Mouse (Mus musculus) cerebral cortex, adult 2 months (tissue): ENCODE results near the gene Glipr1.

ENCODE experiments used
- WGBS: fragments of 180-500 bp; shearing (Covaris S2); methylation state at CpG from one replicate; pipeline ENCODE4 v1.1.7; 2018; 5-methylcytosine and 5-hydroxymethylcytosine counted together

The Glipr1 gene

DNA sequence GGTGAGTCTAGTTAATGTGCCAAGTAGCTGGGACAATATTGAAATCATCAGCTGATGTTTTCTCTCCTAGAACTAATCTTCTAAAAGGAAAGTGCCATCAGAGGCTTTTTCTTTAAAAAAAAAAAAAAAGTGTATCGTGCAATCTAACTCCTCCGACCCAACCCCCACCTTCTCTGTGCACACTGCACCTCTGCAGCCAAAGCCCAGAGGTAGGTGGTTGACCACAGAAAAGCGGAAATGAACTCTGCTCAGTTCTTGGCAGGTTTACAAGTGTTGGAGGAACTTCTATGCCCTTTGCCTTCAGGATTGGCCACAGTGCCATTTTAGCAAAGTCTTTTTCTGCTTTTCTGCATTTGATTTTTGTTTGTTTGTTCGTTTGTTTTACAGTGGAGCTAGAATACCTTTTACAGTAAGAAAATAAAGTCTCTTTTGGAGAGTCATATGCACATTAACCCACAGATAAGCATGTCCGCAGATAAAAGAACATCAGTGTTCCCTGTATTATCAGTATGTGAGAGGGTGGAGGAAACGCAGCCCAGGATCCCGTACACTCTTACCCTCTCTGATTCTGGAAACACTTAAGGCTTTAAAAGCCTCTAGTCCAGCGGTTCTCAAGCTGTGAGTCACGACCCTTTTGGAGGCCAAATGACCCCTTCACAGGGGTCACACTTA is at the start of gene Glipr1:
Gene Glipr1 (minus strand): TSS at position 88 of the 672 bp plus-strand sequence.
- 71% methylated on average over 9 of the region's 9 CpGs for WGBS

DNA sequence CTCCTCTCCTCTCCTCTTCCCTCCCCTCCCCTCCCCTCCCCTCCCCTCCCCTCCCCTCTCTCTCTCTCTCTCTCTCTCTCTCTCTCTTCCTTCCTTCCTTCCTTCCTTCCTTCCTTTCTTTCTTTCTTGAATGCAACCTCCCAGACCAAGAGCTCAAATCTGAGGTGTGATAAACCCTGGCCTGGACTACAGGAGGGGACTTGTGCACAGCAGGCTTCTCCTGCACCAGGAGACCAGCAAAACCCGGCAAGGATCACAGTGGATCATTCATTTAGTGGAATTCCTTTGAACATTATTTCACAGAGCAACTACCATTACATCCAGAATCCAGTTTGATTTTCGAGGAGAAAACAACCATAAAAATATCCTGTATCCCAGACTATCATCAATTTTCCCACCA is 49.5 kb upstream of the Glipr1 start:
- WGBS: 70% methylated on average over 2 of the region's 2 CpGs

DNA sequence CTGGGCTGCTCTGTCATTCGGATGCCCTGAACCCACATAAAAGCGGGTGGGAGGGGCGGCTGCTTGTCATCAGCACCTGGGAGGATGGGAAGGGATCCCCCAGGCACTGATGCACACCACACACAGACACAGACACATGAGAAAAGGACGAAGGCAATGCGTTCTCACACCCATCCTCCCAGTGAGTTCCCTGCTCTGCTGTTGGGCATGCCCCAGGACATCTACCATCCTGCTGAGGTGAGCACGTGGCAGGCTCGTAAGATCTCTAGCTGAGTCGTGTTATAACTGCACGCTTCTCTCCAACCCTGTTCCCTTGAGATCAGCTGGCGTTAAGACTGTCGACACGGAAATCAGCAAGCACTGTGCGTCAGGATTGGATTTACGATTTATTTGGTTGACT is 41.9 kb upstream of the Glipr1 start:
- WGBS: 60% methylated on average over 14 of the region's 14 CpGs

DNA sequence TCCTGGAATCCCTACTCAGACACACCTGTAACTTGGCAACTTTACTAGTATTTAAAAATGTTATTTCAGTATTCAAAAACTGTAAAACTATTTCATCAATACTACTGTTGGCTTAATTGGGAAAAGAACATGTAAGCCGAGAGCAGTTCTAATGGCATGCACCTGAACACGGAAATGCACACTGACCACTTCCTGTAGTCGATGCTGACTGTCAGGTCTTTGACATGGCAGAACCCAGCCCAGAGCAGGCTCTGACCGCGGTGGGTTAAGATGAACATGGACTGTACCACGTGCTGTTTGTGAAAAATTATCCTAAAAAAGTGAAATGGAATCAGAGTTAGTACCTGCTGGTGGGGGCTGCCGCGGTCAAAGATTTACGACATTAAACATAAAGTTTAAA is 41.1 kb upstream of the Glipr1 start:
- WGBS: 86% methylated on average over 9 of the region's 9 CpGs

DNA sequence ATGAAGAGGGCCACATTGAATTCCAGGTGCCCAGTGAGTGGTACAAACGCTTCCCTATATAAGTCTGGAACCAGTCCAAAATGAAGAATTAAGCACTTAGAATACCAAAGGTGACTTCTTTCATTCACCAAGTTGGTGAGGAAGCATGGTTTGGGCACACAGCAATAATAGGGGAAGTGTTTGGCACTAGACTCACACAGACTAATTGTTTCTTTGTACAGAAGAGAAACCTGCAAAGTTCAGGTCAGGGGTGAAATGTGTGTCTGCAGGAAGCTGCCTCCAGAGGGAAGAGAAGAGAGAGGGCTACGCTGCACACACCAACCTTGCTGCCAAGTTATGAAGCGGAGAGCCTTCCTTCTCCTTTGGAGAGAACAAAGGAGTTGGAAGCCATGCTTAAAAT is 26.3 kb upstream of the Glipr1 start:
- 73% methylated on average over 3 of the region's 3 CpGs for WGBS

DNA sequence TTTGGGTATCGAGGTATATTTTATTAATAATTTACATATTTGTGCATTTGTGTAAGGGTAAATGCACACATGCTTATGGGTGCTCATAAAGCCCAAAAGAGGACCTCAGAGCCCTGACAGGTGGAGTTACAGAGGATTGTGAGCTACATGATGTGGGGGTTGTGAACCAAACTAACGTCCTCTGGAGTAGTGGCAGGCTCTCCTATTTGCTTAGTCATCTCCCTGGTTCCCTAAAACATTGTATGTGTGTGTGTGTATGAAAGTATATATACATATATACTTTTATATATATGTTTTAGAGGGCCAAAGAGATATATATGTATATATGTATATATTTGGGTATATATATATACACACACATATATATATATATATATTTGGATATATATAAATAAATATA is 21.2 kb upstream of the Glipr1 start:
- 74% methylated on average over 2 of the region's 2 CpGs for WGBS

DNA sequence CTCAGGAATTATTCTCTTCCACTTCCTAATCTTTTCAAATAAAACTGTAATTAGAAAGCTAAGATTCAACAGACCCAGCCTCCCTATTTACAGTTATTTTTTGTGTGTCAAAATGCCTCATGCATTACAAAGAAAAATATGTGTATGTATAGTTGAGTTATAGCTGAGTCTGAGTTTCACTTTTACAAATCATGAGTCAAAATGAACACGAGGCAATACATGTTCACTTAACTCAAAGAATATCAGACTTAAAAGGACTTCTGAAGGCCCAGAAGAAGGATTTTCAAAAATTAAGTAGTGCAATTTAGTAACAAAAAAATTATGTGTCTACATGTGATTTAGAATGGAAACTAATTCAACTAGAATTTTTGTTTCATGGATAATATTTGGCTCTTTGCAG is 7.1 kb upstream of the Glipr1 start:
- 76% methylated on average over 1 of the region's 1 CpGs for WGBS

DNA sequence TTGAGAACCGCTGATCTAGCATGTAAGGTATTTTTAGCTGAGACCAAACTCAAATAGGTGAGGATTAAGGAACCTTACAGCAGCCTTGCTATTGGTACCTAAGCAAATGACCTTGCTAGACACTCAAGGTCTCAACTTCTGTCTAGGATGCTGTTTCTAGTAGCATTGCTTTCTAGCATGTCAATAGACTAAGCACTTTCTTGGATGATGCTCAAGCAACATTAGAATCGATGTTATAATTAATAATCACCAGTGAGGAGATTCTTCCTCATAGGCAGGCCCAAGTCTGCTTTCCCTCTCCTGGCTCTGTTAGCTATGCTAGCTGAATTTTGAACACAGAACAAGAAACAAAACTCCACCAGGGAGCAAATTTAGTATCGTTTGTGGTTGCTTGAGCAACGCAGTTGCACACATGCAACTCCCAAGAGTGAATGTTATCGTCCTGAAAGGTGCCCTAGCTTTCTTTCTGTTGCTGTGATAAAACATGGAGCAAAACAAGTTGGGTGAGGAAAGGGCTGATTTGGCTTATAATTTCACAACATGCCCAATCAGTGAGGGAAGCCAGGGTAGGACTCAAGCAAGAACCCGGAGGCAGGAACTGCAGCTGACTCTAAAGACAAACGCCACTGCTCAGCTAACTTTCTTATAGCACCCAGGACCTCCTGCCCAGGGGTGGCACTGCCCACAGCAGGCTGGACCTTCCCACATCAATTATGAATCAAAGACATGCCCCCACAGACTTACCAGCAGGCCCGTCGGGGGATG is 493 bp downstream of the Glipr1 start:
- WGBS: 80% methylated on average over 9 of the region's 9 CpGs

DNA sequence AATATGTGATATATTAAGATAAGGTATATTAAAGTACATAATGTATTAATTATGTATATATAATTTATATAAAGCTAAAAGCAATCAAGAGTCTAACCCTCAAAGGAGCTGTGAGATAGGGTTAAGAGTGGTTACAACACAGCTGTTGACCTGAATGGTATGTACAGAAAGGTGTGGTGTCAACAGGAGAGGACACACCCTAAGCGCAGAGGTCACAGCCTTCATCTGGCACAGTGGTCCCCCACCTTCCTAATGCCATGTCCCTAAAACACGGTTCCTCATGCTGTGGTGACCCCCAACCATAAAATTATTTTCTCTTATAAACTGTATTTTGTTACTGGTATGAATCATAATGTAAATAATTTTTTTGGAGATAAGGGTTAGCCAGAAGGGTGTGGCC is 1.1 kb downstream of the Glipr1 start:
- WGBS: 90% methylated on average over 2 of the region's 2 CpGs

DNA sequence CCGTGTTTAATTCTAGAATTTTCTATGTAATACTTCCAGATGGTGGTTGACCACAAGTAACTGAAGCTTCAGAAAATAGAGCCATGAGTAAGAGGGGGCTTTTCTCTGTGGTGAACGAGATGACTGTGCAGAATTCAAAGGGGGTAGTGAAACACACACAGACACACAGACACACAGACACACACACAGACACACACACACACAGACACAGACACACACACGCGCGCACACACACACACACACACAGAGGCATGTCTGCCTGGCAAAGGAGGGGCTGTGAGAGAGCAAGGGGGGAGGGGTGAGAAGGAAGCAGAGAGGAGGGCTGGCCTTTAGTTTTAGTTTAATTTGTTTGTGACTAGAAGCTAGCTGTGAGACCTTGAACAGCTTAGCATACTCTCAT is 1.9 kb downstream of the Glipr1 start:
- 78% methylated on average over 5 of the region's 5 CpGs for WGBS

DNA sequence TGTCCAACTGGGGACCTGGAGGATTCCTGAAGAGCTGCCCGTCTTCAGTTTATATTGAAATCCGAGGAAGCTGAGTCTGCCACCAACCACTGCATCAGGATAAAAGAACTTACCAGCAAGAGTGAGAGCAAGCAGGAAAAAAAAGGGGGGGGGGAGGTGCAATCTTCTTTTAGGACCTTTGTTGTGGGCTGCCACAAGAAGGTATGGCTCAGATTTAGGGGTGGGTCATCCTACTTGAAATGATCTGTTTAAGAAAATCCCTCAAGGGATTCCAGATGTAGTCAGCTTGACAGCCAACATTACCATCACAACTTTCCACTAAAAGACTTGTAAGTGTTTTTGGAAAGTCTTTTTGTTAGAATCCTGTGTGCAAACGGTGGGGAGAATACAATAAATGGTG is 2.7 kb downstream of the Glipr1 start:
- 67% methylated on average over 3 of the region's 3 CpGs for WGBS

DNA sequence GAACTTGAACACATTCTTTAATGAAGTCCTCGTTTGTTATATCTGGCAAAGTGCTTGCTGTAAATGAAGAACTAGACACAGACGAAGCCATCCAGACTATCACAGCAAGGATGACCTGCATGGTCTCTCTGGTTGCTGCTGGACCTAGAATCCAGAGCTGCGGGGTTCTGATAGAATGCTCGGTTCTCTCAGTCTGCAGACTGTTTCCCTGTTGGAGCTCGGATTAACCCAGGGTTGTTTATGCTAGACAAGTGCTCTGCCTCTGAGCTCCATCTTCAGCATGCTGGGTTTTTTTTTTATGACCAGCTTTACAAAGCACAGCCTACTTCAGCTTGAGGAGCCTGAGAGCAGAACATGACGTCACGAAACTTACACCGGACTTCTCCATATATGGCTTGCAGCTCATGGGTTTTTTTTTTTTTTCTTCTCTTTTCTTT is 5.5 kb downstream of the Glipr1 start:
- WGBS: 77% methylated on average over 8 of the region's 8 CpGs

DNA sequence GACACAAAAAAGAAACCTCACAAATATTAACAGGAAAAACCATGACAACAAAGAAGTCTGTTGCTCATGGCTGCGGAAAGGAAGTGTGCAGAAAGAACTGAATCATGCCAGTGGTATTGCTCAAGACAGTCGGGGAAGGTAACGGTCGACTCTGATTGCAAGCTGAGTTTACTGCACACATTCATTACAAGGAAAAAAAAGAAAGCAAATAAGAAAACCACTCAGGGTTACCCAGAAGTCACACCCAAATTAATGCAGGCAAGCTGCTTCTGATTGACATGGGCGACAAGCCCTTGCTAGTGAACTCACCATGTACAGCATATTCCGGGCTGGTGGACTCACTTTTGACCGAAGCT is 5.9 kb downstream of the Glipr1 start:
- WGBS: 82% methylated on average over 7 of the region's 7 CpGs

DNA sequence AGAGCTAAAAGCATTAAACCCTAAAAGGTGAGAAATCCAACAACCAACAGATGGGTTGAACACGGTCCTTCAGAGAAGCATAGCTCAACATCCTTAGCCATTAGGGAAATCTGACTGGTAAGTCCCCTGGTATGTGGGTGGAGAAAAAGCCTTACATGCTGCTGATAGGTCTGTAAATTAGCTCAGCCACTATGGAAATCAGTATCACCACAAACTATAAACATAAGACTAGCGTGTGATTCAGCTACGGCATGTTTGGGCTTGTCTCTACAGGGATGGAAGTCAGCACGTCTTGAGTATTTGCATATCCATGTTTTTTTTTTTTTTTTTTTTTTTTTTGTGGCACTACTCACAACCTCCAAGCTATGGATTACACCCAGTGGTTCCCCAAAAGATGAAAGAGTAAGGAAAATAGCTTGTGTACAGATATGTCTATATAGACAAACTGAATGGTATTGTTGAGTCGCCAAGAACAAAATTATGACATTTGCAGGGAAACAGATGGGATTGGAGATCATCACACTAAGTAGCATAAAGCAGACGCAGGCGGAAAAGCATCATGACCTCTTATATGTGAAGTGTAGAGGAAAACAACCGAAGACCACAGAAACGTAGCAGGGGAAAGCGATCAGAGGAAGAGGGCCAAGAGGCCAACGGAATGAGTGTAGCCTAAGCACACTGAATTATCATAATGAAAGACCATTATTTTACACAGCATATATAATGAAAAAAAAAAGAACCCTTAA is 6.5 kb downstream of the Glipr1 start:
- WGBS: 83% methylated on average over 11 of the region's 11 CpGs

DNA sequence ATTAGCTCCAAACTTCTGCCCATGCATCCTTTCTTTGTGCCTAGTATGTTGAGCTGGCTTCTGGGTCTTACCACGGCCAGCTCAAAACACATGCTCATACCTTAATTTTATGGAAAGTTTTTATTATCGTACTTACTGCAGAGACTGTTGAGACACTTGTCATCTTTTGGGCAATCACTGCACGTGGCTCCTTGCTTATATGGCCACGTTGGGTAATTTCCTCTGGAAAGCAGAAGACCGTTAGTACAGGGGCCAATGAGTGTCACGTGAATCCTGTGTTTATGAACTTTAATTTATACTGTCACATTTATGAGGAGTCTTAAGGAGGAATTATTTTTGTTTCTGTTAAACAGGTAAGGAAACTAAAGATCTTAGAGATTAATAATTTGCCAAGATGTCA is 16.0 kb downstream of the Glipr1 start:
- 91% methylated on average over 6 of the region's 6 CpGs for WGBS

DNA sequence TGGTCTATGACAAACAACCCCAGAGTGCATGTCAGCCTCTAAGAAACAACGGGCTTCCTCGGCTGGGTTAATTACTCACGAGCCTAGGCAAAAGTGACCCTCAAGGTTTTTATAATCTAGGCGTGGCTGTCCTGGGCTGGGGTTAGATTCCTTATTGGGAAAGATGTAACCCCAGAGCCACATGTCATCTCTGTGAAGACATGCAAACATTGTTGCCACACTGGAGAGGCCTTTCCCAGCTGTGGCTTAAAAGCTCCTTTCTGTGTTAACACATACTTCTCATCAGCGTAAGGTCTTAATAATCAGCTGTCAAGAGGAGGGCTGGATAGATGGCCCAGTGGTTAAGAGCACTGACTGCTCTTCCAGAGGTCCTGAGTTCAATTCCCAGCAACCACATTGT is 19.4 kb downstream of the Glipr1 start:
- 82% methylated on average over 5 of the region's 5 CpGs for WGBS

DNA sequence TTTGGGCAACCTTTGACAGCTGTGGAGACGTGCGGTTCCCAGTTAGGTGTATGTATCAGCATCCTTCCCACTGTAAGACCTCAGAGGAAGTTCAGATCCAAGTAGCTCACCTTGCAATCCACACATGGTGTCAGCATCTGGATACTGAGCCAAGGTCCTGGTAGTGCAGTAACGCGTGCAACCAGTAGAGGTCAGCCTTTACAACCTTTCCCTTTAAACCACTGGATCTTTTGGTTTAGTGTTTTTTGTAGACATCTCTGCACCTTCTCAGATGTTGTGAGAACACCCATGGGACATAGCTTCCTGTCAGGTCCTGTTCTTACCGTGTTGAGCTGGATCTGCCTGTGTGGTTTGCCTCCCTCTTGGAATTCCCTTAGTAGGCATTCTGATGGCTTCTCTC is 24.8 kb downstream of the Glipr1 start:
- WGBS: 36% methylated on average over 5 of the region's 5 CpGs

DNA sequence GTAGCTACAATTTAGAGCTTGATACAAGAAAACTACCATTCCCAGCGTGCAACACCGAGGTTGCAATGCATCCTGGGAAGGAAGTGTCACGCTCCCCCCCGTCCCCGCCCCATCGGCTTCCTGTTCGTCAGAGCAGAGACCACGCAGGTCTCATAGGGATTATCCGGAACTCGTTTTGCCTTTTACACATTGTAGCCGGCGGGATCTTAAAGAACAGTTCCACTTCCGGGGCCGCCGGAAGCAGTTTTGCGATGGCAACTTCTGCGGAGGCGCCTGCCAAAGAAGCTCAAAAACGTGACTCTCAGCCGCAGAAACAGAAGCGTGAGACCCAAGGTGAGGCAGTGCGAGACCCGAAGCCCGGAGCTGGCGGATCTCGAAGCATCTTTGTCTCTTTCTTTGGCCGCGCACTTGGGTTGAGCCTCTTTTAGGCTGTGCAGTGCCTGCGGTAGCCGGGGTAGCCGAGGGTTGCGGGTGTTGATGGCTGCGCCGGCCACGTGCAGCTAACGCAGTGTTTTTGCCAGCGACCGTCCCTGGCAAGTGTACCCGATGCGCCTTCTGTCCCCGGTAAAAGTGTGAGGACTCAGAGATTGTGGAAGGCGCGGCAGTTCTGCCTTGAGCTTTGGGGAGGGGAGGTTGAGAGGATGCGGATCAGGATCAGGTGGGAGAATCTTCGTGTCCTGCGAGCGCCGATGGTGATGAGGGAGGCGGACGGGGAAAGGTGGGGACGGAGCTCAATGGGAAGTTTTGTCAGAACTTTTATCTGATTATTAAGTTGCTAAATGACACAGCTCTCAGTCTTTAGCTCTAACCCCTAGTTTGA is 29.7 kb downstream of the Glipr1 start, which contains the start of gene Krr1:
Gene Krr1 (plus strand): TSS at position 123 of the 820 bp plus-strand sequence.
- under 1% methylated on average over 51 of the region's 51 CpGs for WGBS

DNA sequence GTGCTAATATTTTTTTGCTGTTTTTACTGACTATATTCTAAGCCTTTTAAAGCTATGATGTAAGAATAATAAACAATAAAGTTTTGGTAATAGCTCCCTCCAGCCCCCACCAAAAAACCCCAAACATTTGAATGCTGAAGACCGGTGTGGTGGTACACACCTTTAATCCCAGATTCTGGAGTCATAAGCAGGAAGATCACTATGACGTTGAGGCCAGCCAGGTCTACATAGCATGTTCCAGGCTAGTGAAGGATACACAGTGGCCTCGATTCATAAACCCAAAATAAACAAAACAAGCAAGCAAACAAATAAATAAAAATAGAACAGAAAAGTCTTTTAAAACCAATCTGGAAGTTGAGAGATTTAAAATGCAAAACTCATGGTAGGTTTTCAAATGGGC is 30.5 kb downstream of the Glipr1 start:
- 80% methylated on average over 3 of the region's 3 CpGs for WGBS

DNA sequence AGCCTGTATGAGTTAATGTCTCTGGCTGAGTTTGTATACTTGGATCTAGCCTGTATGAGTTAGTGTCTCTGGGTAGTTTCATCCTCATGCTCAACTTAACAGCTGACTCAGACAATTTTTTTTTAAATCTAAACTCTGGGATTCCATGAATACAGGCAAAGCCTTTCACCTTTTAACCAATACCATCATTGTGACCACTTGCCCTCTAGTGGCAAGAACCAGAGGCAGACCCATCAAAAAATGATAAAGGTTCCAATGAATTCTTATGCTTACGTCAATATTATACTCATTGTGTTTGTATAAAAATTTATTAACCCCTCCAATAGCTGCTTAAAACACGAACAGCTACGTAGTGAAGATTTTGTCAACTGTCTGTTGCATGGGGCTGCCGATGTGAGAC is 36.0 kb downstream of the Glipr1 start:
- WGBS: 60% methylated on average over 4 of the region's 4 CpGs

DNA sequence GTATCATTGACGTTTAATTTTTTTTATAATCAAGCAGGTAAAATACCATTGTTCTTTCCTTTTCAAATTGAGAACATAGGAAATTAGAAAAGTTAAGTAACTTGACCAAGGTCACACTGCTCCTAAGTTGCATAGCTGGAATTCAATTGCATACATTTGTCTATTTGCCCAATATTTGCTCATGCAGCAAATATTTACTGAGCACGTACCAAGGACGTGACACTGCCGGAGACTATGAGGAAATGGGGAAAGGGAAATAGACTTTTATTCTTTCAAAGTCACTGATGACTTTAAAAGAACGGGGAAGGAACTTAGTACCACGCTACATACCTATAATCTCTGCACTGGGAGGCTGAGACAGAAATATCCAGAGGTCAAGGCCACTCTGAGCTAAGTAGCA is 42.0 kb downstream of the Glipr1 start:
- 77% methylated on average over 6 of the region's 6 CpGs for WGBS

DNA sequence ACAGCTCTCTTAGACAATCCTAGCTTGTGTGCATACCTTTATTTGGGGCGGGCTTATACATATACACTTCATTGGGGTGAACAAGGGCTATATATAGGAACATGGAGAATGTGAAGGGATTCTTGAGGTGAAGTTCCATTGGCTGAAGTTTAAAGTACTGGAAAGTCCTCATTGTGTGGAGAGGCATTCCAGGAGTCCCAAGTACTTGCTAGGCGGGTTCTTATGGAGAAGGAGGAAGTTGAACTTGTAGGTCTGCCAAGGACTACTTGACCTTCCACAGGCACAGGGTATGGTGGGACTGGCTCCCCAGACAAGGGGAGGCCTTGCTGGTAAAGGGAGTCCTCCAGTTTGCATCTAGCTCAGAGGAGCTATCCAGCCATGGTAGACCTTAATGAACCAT is 43.1 kb downstream of the Glipr1 start:
- WGBS: 85% methylated on average over 2 of the region's 2 CpGs
